Mouse (Mus musculus): ENCODE results near the gene Gm16405.
"Not testable (repeated sequence)": the region's sequence is repeated elsewhere in the genome, so short reads cannot be mapped to it uniquely, and the experiment has no call there.

The Gm16405 gene

DNA sequence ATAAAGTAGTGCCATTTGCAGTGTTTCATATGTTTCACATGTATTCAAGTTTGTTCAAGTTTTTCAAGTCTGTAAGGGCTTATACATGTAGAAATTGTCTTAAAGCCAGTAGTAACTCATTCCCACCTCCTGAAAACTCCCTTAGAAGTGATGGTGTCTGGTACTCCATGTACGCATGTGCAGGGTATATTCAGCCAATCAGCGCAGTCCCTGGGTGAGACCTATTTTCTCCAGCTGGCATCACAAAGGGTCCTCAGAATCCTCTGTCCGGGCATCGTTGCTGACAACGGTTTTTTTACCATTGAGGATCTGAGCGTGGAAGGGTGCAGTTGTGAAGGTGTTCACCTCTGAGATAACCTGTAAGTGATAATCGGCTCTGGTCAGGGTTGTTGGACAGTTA is at the start of gene Gm16405:
TSS of gene Gm16405 (plus strand) at position 301 of the 400 bp plus-strand sequence.
- DNase-seq (ENCODE audit: low spot score): not testable (repeated sequence)

Data from c-Kit-positive CD71-positive TER-119-positive erythroid progenitor cells, embryonic 14.5 days (primary cell).